Mouse (Mus musculus): Measurements from ENCODE around the gene Borcs8.

- no peak for TF ChIP-seq POLR2A (IDR thresholded peaks at IDR 0.05; ENCODE audit: low read depth, low read length)
- TF ChIP-seq CTCF (IDR thresholded peaks at IDR 0.05; ENCODE audit: borderline replicate concordance, insufficient read depth, low read length), result no peak
Observed at GRCm38 (mm10) chr8:70117611-70118010, 21.7 kb upstream of the Borcs8 start.

Data from embryonic fibroblast, embryonic 13.5 days (primary cell).